Mouse (Mus musculus): ENCODE measurements around the gene Eno3. TPM values are rescaled to one million over a fixed set of nuclear protein-coding genes. Genes with fewer than 3 reads are reported as not detected.

Eno3 gene
- polyA plus RNA-seq, 1 experiment from 2014 or later, result 38.2 TPM

DNA sequence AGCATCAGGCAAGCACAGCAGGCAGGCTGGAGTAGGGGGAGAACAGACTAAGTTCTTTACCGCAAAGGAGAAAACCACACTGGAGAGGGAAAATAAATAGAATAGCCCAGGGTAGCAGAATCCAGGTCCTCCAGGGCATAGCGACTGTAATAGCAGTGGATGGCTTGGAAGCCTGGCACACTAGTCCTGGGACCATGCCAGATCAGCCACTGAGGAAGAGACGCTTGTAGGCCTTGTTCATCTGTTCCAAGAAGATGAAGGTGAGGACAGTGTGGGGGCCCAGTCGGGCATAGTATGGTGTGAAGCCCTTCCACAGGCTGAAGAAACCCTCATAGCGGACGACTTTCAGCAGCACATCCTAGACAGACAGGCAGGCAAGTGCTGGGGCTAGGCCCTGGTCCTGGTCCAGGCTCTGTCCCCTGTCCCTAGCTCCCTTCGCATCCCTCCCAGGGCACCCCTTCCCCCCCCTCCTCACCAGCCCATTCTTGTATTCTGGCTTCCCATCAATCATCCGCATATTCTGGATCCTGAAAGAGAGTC is 12.4 kb upstream of the Eno3 start:
- ATAC-seq (ENCODE audit: insufficient number of reproducible peaks, insufficient read depth, low FRiP score, low TSS enrichment, low read depth), result no peak
- WGBS, result 92% methylated on average over 8 of the region's 8 CpGs
- Histone ChIP-seq H3K9me3 (no peaks in the 10 kb centered on the region), H3K27me3 (no peaks in the 10 kb centered on the region), H3K27ac (no peak overlapping the region), H3K9ac (replicated peaks) (no peak overlapping the region), H3K4me3 (replicated peaks) (no peak overlapping the region), H3K4me1 (replicated peaks) (peaks cover 32% of the 10 kb centered on the region), H3K36me3 (peaks cover 46% of the 10 kb centered on the region), H3K4me2 (0 out of 2 replicates have a peak overlapping the region, but pooled peaks have one; percentile 83)

DNA sequence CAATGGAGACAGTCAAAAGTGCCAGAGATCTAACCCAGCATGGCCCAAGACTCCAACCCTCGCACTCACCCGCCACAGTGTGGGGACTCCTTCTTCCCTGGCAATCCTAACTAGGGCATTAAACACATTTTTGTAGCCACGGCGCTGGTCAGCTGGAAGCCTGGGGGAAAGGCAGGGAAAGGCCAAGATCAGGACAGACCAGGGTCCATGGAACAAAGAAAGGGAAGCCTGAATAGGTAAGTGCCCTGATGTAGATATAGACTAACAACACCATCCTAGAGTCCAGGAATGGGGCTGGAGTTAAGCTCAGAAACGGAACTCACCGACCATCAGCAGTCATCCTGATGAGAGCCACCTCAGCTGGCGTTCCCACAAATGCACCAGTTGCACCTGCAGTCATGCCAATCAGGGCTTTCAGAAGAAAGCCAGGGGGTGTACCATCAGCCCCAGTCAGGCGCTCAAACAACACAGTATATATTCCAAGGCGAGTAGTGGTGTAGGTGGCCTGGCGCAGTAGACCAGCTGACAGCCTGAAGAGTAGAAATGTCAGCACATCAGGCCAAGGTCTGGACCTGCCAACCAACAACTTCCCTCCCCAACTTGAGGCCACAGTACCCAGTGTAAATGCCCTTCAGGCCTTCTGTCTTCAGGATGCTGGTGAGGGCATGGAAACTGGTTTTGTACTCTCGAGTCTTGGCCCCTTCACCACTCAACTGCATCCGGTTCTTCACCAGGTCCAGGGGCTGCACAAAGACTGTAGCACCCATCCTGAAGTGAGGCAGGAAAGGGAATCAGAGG is 11.3 kb upstream of the Eno3 start:
- Histone ChIP-seq H3K27me3 (no peaks in the 10 kb centered on the region), H3K4me3 (replicated peaks) (peak overlapping the region; percentile 54), H3K9ac (replicated peaks) (peak overlapping the region; percentile 83), H3K36me3 (peaks cover 55% of the 10 kb centered on the region), H3K4me2 (peak overlapping the region; percentile 83), H3K27ac (peak overlapping the region; percentile 93), H3K4me1 (replicated peaks) (peaks cover 39% of the 10 kb centered on the region), H3K9me3 (no peaks in the 10 kb centered on the region)
- ATAC-seq (ENCODE audit: insufficient number of reproducible peaks, insufficient read depth, low FRiP score, low TSS enrichment, low read depth), result no peak
- 92% methylated on average over 12 of the region's 12 CpGs for WGBS

DNA sequence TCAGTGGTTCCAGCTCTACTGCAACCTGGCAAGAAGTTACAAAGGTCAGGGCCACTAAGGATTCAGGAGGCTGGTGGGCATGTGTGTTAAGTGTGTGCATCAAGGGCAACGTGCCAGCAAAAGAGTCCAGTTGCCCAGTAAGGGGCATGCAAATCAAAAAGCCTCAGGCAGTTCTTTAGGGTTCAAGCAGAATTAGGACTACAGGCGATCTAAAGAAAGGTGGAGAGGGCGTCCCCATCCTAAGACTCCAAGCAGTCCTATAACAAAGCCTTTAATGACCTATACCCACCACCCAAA is 10.8 kb upstream of the Eno3 start:
- Histone ChIP-seq H3K4me1 (replicated peaks) (peaks cover 44% of the 10 kb centered on the region), H3K9ac (replicated peaks) (peak overlapping the region; percentile 83), H3K36me3 (peaks cover 61% of the 10 kb centered on the region), H3K9me3 (no peaks in the 10 kb centered on the region), H3K4me2 (peak overlapping the region; percentile 83), H3K27ac (peak overlapping the region; percentile 93), H3K27me3 (no peaks in the 10 kb centered on the region), H3K4me3 (replicated peaks) (peak overlapping the region; percentile 54)
- WGBS, result 27% methylated on average over 3 of the region's 3 CpGs
- no peak for ATAC-seq (ENCODE audit: insufficient number of reproducible peaks, insufficient read depth, low FRiP score, low TSS enrichment, low read depth)

DNA sequence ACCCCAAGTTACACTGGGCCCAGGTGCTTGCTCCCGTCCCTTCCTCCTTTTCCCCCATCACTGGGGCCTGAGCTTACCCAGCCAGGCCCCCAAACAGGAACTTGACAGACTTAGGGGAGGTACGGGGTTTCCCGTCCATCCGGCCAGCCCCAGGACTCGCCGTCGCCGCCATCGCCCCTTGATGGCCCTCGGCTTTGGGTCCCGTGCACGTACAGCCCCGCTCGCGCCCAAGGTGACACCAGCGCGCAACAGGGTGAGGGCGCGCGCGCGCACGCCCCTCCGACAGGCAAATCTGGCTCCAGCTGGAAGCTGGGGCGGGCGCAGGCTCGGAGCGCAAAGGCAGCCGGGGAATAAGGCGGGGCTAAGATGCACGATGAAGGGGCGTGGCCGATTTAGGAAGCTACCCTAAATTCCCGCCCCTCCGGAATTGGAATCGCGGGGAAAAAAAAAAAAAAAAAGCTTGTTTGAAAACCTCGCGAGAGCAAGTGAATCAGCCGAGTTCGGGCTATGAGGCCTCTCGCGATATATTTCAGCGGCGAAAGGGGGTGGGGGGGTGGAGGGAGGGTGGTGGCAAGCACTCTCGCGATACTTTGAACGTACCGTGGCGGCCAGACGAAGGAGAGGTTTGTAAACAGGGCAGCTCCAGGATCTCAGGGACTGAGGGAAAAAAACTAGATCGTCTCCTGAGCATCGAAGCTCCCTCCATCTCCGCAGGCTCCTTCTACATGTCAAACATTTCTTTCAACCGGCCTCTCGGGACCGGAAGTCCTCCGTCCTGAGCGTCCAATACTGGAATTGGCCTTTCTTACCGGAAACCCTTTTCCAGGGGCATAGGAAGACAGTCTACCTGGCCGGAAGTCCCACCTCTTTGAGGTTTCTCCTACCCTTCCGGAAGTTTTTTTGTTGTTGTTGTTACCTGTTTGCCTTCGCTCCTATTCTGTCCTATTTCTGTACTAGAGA is 10.0 kb upstream of the Eno3 start, which contains the start of the genes Rnf167 and Slc25a11:
TSS of gene Rnf167 (plus strand) at position 545 of the 960 bp plus-strand sequence.
TSS of gene Slc25a11 (minus strand) at position 789 of the 960 bp plus-strand sequence.
- no peaks in the 10 kb centered on the region for H3K9me3 ChIP-seq
- H3K9ac ChIP-seq (replicated peaks), result peak within 1 kb of the TSS; percentile 83
- H3K36me3 ChIP-seq, result peaks cover 68% of the 10 kb centered on the region
- peaks cover 51% of the 10 kb centered on the region for H3K4me1 ChIP-seq (replicated peaks)
- peak within 1 kb of the TSS; percentile 94 for H3K27ac ChIP-seq
- peak within 1 kb of the TSS; percentile 54 for H3K4me3 ChIP-seq (replicated peaks)
- H3K27me3 ChIP-seq, result no peaks in the 10 kb centered on the region
- under 1% methylated on average over 63 of the region's 63 CpGs for WGBS
- peak within 1 kb of the TSS; percentile 95 for H3K4me2 ChIP-seq
- ATAC-seq (ENCODE audit: insufficient number of reproducible peaks, insufficient read depth, low FRiP score, low TSS enrichment, low read depth), result peak; percentile 82

DNA sequence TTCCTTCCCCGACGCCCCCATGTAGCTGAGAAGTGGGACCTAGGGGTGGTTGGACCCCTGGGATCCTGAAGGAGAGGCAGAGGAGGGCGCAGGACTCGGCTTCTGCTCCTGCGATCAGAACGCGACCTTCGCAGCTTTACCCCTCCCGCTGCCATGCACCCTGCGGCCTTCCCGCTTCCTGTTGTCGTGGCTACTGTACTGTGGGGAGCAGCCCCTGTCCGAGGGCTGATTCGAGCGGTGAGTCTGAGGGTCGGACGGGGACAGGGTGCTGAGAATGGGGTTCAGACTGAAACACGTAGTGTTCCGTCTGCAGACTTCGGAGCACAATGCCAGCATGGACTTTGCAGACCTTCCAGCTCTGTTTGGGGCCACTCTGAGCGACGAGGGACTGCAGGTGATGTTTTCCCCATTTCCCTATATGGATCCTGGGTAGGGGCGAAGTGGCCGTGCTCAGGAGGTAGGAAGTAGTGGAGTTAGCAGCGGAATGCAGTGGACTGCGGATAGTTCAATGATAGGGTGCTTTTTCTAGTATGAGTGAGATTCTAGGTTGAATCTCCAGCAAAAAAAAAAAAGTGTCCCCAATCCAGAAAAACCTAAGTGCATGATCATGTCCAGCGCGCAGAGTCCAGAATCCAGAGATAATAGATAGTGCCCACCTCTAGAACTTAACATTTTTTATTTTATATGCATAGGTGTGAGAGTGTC is 9.1 kb upstream of the Eno3 start:
- Histone ChIP-seq H3K27ac (peak overlapping the region; percentile 94), H3K9me3 (no peaks in the 10 kb centered on the region), H3K4me2 (peak overlapping the region; percentile 95), H3K27me3 (no peaks in the 10 kb centered on the region), H3K4me1 (replicated peaks) (peaks cover 60% of the 10 kb centered on the region), H3K36me3 (peaks cover 74% of the 10 kb centered on the region), H3K4me3 (replicated peaks) (peak overlapping the region; percentile 54), H3K9ac (replicated peaks) (peak overlapping the region; percentile 59)
- 2% methylated on average over 28 of the region's 28 CpGs for WGBS
- ATAC-seq (ENCODE audit: insufficient number of reproducible peaks, insufficient read depth, low FRiP score, low TSS enrichment, low read depth), result no peak

DNA sequence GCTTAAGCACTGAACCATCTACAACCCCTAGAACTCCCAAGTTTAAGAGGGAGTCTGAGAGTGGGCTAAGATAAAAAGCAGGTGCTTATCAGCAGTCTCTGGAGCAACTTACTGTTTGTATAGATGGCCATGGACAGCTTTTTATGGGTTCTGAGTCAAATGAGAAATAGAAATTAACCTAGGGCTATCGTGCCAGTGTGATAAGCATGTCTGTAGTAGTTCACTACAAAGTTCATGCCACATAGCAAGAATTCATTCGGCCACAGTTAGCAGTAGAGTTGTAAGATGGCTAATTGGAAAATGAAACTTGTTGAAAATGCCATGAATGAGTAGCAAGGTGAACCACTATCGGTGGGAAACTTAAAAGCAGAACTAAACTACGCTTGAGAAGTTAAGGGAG is 8.5 kb upstream of the Eno3 start:
- peak overlapping the region; percentile 54 for H3K4me3 ChIP-seq (replicated peaks)
- ATAC-seq (ENCODE audit: insufficient number of reproducible peaks, insufficient read depth, low FRiP score, low TSS enrichment, low read depth), result no peak
- H3K4me2 ChIP-seq, result peak overlapping the region; percentile 95
- no peaks in the 10 kb centered on the region for H3K9me3 ChIP-seq
- 0 out of 2 replicates have a peak overlapping the region, but pooled peaks have one; percentile 59 for H3K9ac ChIP-seq (replicated peaks)
- peaks cover 62% of the 10 kb centered on the region for H3K4me1 ChIP-seq (replicated peaks)
- WGBS, result 83% methylated on average over 4 of the region's 4 CpGs
- H3K27ac ChIP-seq, result no peak overlapping the region
- H3K36me3 ChIP-seq, result peaks cover 71% of the 10 kb centered on the region
- H3K27me3 ChIP-seq, result no peaks in the 10 kb centered on the region

DNA sequence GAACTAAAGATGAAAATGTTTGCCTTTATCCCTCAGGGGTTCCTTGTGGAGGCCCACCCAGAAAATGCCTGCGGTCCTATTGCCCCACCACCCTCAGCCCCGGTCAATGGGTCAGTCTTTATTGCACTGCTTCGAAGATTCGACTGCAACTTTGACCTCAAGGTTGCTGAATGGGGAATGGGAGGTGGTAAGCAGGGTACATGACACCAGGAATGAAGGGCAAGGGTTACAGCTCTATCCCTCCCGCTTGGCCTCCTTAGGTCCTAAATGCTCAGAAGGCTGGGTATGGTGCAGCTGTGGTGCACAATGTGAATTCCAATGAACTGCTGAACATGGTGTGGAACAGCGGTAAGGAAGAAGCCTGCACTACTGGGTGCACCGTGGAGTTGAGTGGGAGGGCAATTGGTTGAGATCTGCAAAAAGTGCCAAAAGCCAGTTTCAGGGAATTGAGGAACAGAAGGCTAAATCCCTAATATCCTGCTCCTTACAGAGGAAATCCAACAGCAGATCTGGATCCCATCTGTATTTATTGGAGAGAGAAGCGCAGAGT is 7.7 kb upstream of the Eno3 start:
- 0 out of 2 replicates have a peak overlapping the region, but pooled peaks have one; percentile 18 for H3K9ac ChIP-seq (replicated peaks)
- H3K4me2 ChIP-seq, result peak overlapping the region; percentile 95
- peak overlapping the region; percentile 54; the same call in 1 of the 2 replicates for H3K4me3 ChIP-seq (replicated peaks)
- 74% methylated on average over 8 of the region's 8 CpGs for WGBS
- no peak for ATAC-seq (ENCODE audit: insufficient number of reproducible peaks, insufficient read depth, low FRiP score, low TSS enrichment, low read depth)
- H3K27ac ChIP-seq, result no peak overlapping the region
- H3K27me3 ChIP-seq, result no peaks in the 10 kb centered on the region
- peaks cover 64% of the 10 kb centered on the region for H3K36me3 ChIP-seq
- H3K4me1 ChIP-seq (replicated peaks), result peaks cover 62% of the 10 kb centered on the region
- no peaks in the 10 kb centered on the region for H3K9me3 ChIP-seq

DNA sequence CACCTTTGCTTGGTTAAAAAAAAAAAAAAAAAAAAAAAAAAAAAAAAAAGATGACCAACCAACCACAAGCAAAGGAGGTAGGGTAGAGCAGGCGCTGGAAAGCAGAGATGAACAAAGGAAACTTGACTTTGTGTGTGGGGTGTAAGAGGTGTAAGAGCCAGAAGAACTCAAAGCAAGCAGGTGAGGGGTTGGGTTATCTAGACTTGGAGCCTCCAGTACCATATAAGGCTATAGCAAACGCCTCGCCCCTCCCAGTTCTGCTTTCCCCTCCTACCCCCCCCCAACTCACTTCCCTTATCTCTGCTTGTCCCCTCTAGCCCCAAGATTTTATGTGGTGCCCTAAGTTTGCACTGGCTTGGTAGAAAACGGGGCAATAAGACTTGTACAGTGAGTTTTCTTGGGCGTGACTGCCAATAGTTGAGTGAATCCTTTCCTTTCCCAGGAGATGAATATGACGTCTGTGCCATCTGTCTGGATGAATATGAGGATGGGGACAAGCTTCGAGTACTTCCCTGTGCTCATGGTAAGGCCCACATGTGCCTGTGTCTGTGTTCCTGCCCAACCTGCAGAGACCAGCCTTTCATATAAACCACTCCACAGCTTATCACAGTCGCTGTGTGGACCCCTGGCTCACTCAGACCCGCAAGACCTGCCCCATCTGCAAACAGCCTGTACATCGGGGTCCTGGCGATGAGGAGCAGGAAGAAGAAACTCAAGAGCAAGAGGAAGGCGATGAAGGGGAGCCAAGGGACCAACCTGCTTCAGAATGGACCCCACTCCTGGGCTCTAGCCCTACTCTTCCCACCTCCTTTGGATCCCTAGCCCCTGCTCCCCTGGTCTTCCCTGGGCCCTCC is 6.5 kb upstream of the Eno3 start:
- no peaks in the 10 kb centered on the region for H3K9me3 ChIP-seq
- H3K27ac ChIP-seq, result peak overlapping the region; percentile 13
- no peaks in the 10 kb centered on the region for H3K27me3 ChIP-seq
- no peak overlapping the region for H3K9ac ChIP-seq (replicated peaks)
- peaks cover 58% of the 10 kb centered on the region for H3K4me1 ChIP-seq (replicated peaks)
- WGBS, result 80% methylated on average over 12 of the region's 12 CpGs
- ATAC-seq (ENCODE audit: insufficient number of reproducible peaks, insufficient read depth, low FRiP score, low TSS enrichment, low read depth), result no peak
- 0 out of 2 replicates have a peak overlapping the region, but pooled peaks have one; percentile 9 for H3K4me3 ChIP-seq (replicated peaks)
- 0 out of 2 replicates have a peak overlapping the region, but pooled peaks have one; percentile 15 for H3K4me2 ChIP-seq
- peaks cover 51% of the 10 kb centered on the region for H3K36me3 ChIP-seq

DNA sequence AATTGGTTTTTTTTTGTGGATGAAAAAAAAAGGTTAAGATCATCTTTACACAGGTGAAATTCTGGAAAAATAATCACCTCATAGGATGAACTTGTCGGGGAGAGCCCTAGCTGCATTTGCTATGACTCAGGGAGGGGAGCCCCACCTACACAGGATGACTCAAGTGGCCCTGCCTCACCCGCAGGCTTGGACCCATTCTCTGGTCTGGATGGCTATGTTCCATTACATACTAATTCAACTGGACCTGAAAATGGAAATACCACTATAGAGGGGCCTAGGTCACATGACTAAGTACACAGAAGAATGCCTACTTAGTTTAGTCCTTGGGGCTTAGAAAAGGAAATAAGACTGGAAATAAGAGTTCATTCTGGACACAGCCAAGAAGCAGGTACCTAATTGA is 5.6 kb upstream of the Eno3 start:
- Histone ChIP-seq H3K27ac (peak overlapping the region; percentile 13; the same call in 1 of the 2 replicates), H3K9me3 (no peaks in the 10 kb centered on the region), H3K9ac (replicated peaks) (no peak overlapping the region), H3K27me3 (no peaks in the 10 kb centered on the region), H3K4me3 (replicated peaks) (peak overlapping the region; percentile 9; the same call in 1 of the 2 replicates), H3K4me1 (replicated peaks) (peaks cover 59% of the 10 kb centered on the region), H3K36me3 (peaks cover 48% of the 10 kb centered on the region), H3K4me2 (peak overlapping the region; percentile 15; the same call in 1 of the 2 replicates)
- ATAC-seq (ENCODE audit: insufficient number of reproducible peaks, insufficient read depth, low FRiP score, low TSS enrichment, low read depth), result no peak
- 83% methylated on average over 2 of the region's 2 CpGs for WGBS
